Mouse (Mus musculus): ENCODE results near the gene Tsr3. TPM values are rescaled to one million over a fixed set of nuclear protein-coding genes. Genes with fewer than 3 reads are reported as not detected.

Gene Tsr3
- polyA plus RNA-seq, 1 experiment = 25.1 TPM

DNA sequence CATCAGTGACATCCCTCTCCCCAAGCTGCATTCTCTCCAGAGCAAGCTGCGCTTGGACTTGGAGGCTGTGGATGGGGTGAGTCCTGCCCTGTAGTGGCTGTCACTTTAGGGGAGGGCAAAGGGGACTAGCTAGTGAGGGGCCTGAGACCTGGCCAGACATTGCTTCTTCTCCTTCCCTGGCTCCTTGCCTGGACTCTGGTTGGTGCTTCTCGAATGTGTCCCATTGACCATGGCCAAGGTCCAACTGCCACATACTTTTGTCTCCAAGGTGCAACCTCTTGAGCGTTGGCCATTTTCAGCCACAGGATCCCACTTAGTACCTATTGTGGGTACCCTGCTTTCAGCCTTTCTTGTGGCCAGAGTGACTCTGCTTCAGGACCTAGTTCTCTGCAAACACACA is 9.3 kb upstream of the Tsr3 start:
- TF ChIP-seq GATA1 (IDR thresholded peaks at IDR 0.05; ENCODE audit: low read length) = no peak

- TF ChIP-seq GATA1 (IDR thresholded peaks at IDR 0.05; ENCODE audit: low read length) = no peak
These were observed 4.3 kb upstream of the Tsr3 start for GRCm38 (mm10) chr17:25235635-25236034.

GRCm38 (mm10) chr17:25243131-25243780 is 3.3 kb downstream of the Tsr3 start:
- no peak for TF ChIP-seq GATA1 (IDR thresholded peaks at IDR 0.05; ENCODE audit: low read length)

DNA sequence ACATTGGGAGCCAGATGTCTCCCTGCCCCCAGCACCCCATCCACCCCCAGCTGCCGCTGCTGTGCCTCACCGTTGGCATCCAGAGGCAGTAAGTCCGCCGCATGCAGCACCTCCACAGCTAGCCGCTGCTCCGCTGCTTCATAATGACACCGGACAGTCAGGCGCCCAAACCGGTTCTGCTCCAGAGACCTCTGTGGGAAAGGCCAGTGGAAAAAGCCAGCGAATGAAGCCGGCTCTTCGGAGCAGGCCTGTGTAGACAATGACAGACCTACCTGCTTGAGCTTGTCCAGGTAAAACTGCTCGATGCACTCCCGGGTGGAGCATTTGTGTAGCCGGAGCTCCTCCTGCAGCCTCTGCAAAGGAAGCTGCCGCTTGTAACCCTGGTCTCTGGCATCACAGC is 4.3 kb downstream of the Tsr3 start:
- no peak for TF ChIP-seq GATA1 (IDR thresholded peaks at IDR 0.05; ENCODE audit: low read length)

GRCm38 (mm10) chr17:25248033-25248750 is 8.2 kb downstream of the Tsr3 start:
- TF ChIP-seq GATA1 (IDR thresholded peaks at IDR 0.05; ENCODE audit: low read length) = no peak

- TF ChIP-seq GATA1 (IDR thresholded peaks at IDR 0.05; ENCODE audit: low read length) = no peak
These were observed 10.3 kb downstream of the Tsr3 start for GRCm38 (mm10) chr17:25250181-25250835.

DNA sequence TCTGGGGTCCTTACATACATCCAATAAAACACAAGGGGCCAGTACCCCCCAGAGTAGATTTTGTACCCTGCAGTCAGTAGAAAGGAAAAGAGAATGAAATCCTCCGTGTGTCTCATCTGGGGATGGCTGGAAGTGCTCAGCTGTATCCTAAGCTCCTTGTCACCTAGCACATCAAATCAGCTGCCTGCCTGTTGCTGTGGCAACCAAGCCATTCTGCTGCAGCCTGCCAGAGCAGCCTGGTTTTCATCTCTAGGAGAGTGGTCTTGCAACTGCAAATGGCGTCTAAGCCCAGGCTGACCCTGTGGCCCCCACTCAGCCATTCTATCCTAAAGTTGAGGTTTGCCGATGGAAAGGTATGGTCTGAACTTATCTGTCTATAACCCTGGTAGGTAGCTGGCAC is 12.7 kb downstream of the Tsr3 start:
- no peak for TF ChIP-seq GATA1 (IDR thresholded peaks at IDR 0.05; ENCODE audit: low read length)

DNA sequence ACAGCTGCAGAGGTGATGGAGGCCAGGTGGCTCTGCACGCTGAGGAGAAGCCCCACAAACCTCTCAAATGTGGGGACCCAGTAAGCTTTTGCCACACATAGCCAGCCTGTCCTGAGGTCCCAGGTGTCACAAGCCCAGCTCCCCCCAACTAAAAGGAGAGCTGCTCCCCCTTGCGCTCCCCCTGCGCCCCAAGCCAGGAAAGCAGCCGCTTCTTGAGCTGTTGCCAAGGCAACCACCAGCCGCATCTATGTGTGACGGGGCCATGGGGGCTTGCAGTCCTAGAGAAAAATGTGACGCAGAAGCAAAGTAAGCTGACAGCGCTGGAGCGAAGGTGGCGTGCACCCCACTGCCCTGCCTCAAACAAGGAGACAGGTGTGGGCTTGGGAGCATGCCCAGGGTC is 13.8 kb downstream of the Tsr3 start:
- no peak for TF ChIP-seq GATA1 (IDR thresholded peaks at IDR 0.05; ENCODE audit: low read length)

GRCm38 (mm10) chr17:25255110-25255509 is 15.1 kb downstream of the Tsr3 start:
- no peak for TF ChIP-seq GATA1 (IDR thresholded peaks at IDR 0.05; ENCODE audit: low read length)

DNA sequence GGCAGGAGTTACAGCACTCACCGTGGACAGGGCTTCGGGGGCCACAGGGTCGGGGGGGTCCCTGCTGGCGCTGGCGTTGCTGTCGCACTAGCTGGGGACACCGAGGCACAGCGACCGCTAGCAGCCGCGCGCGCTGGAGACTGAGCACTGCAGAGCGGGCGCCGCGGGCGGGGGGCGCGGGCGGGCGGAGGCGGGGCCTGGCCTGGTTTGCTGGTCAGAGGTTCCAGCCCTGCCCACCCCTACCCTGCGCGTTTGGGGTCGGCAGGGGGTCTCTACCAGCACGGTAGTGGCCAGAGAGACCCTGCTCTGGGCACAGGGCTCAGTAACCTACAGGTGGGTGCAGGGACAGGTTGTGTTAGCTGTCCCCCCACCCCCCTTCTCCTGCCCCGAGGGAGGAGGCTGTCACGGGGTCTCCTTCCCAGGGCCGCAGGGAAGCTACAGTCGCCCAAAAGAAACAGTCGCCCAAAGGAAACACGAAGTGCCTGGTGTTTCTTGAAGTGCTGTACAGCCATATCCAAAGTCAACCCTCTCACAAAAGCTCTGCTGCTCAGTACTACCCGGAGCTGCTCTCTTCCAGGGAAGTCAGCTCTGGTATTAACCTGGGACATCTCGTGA is 16.3 kb downstream of the Tsr3 start, which contains the start of gene Baiap3:
Baiap3 (minus strand) TSS at position 225 of the 615 bp plus-strand sequence.
- no peak for TF ChIP-seq GATA1 (IDR thresholded peaks at IDR 0.05; ENCODE audit: low read length)

DNA sequence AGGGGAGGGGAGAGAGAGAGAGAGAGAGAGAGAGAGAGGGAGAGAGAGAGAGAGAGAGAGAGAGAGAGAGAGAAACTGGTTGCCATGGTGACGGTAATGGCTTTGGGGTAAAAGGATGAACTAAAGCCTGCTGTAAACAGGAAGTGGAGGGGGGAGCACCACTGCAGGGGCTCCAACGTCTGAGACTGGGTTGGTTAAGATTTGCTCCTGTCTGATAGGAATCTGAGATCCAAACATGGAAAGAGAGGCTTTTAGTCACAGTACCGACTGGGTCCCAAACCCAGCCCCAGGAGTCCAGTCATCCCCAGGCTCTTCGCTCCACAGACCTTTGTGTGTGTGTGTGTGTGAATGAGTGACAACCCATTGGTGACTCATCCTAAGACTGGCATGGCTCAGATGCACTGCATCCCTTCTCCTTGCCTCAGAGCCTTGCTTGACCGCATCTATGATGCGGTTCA is 17.9 kb downstream of the Tsr3 start:
- no peak for TF ChIP-seq GATA1 (IDR thresholded peaks at IDR 0.05; ENCODE audit: low read length)

DNA sequence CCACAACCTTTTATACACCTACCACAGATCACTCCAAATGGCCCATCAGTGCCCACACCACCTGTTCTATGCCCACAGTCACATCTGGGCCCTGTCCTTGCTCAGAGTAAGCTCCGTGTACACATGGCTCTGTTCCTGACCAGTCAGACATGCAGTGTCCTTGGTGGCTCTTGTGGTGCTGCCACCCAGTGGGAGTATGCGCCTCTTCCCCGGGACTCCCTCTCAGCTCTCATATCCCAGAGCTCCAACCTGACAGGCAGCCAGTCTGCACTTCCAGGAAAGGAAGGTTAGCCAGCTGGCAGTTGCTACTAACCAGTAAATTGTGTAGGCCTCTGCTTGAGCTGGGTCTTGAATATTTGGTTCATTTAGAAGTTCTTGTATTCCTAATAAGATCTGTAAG is 24.5 kb downstream of the Tsr3 start:
- TF ChIP-seq GATA1 (IDR thresholded peaks at IDR 0.05; ENCODE audit: low read length) = no peak

- TF ChIP-seq GATA1 (IDR thresholded peaks at IDR 0.05; ENCODE audit: low read length) = no peak
These were observed 30.9 kb downstream of the Tsr3 start for GRCm38 (mm10) chr17:25270795-25271335.

GRCm38 (mm10) chr17:25272326-25272725 is 32.4 kb downstream of the Tsr3 start:
- TF ChIP-seq GATA1 (IDR thresholded peaks at IDR 0.05; ENCODE audit: low read length) = no peak

DNA sequence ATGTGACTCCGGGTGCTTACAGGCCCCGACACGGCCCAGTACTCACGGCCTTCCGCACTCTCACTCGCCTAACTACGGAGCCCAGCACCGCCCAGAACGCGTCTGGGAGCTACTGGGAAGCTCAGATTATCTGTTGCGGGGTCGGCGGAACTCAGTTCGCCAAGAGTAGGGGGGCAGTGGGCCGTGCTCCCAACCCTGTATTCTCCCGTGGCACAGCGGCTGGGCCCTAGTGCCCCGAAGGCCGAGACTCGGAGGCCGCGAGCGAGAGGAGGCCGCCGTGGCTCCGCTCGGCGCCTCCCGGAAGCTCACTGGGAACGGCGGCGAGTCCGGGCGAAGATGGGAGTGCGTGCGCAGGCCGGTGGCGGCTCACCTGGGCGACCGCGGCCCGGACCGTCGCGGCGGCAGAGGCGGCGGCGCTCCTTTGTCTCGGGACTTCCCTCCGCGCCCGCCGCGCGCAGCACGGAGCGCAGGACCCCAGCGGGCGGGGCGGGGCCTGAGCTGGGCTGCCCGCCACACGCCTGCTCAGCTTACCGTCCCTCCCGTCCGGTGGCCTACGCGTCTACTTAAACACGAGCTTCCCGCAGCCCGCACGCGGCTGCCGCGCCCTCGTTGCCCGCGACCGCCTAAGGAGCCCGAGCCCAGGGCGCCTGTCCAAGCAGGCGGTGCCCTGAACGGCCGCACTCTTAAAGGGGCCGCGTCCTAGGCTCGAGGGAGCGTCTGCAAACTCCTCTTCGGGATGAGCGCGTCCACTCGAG is 33.2 kb downstream of the Tsr3 start:
- no peak for TF ChIP-seq GATA1 (IDR thresholded peaks at IDR 0.05; ENCODE audit: low read length)
